Mouse (Mus musculus): ENCODE data around the gene Tspo.

The Tspo gene

GRCm38 (mm10) chr15:83584741-83585220, 21.4 kb downstream of the Tspo start:
- DNase-seq (ENCODE audit: low spot score): no peak

- DNase-seq (ENCODE audit: low spot score): peak; percentile 73
Measured at GRCm38 (mm10) chr15:83590841-83591240, 27.4 kb downstream of the Tspo start.

- no peak for DNase-seq (ENCODE audit: low spot score)
Measured at GRCm38 (mm10) chr15:83591758-83592157, 28.4 kb downstream of the Tspo start.

- peak; percentile 23 for DNase-seq (ENCODE audit: low spot score)
Measured at GRCm38 (mm10) chr15:83592260-83593188, 29.1 kb downstream of the Tspo start.

- peak; percentile 36 for DNase-seq (ENCODE audit: low spot score)
Measured at GRCm38 (mm10) chr15:83593189-83593585, 29.8 kb downstream of the Tspo start.

GRCm38 (mm10) chr15:83593702-83594512, 30.5 kb downstream of the Tspo start:
- peak; percentile 58 for DNase-seq (ENCODE audit: low spot score)

- DNase-seq (ENCODE audit: low spot score): peak; percentile 92
Measured at GRCm38 (mm10) chr15:83594513-83595363, 31.3 kb downstream of the Tspo start, which contains the start of gene Ttll12. Gene Ttll12 (minus strand): TSS chr15:83595157.

- DNase-seq (ENCODE audit: low spot score): no peak
Measured at GRCm38 (mm10) chr15:83595364-83595711, 31.9 kb downstream of the Tspo start.

GRCm38 (mm10) chr15:83596833-83597232, 33.4 kb downstream of the Tspo start:
- no peak for DNase-seq (ENCODE audit: low spot score)

- DNase-seq (ENCODE audit: low spot score): no peak
Measured at GRCm38 (mm10) chr15:83601185-83601584, 37.8 kb downstream of the Tspo start.

GRCm38 (mm10) chr15:83602372-83603045, 39.1 kb downstream of the Tspo start:
- DNase-seq (ENCODE audit: low spot score): no peak

GRCm38 (mm10) chr15:83603046-83603396, 39.6 kb downstream of the Tspo start:
- no peak for DNase-seq (ENCODE audit: low spot score)

GRCm38 (mm10) chr15:83603426-83603825, 40.0 kb downstream of the Tspo start:
- no peak for DNase-seq (ENCODE audit: low spot score)

- no peak for DNase-seq (ENCODE audit: low spot score)
Measured at GRCm38 (mm10) chr15:83606216-83606615, 42.8 kb downstream of the Tspo start.

- DNase-seq (ENCODE audit: low spot score): no peak
Measured at GRCm38 (mm10) chr15:83606700-83607099, 43.3 kb downstream of the Tspo start.

GRCm38 (mm10) chr15:83607115-83607802, 43.9 kb downstream of the Tspo start:
- peak; percentile 18 for DNase-seq (ENCODE audit: low spot score)

- no peak for DNase-seq (ENCODE audit: low spot score)
Measured at GRCm38 (mm10) chr15:83615245-83615644, 51.9 kb downstream of the Tspo start.

Measured in yolk sac, embryonic 10.5 days (tissue).